Comparison of ENCODE assay signal across 8 mouse cellular contexts in the genomic region with DNA sequence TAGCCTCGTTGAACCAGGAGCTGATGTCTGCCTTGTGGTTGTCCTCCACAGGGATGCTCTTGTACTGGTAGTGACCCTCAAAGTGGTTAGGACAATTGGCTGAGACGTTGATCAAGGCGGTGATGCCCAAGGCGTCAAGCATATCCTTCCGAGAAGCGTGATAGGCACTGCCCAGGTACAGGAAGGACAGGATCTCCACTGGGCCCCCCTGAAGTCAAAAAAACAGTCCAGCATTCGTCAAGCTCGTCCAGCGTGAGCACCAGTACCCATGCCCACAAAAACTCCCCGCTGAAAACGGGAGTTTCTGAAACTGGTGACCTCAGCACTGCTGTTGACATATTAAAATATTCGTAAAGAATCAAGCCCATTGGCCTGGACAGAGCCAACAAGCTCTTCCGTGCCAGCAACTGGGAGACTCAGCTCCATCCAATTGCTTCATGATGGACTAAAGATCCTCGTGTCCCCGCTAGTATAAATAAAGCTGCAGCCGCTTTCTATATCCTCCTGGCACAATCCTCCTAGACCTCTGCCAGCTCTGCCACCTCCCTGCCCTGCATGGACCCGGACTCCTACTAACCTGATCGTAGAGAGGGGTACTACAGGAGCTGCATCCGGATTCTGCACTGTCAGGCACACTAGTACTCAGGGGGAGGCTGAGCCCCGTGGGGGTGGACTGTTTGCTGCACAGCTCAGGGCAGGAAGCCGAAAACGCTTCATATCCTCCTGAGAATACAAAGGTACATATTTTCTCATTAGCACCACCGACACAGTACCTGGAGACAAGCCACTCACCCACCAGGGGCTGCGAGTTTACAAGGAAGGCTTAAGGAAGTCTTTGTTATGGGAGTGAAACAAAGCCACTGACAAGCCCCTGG. TPM values are rescaled to one million over a fixed set of nuclear protein-coding genes. Genes with fewer than 3 reads are reported as not detected.
A peak's percentile ranks its signal among the peaks of the same experiment; 100 is the strongest.
DNase-seq lines count a peak whose midpoint lies in the region; ATAC-seq and TF ChIP-seq lines count a peak whose summit lies in the region.

No protein-coding gene starts in this region.

- ATAC-seq in activated CD4-positive, CD25-positive, alpha-beta regulatory T cell, adult 4 months: peak; percentile 26
- no peak; the same call in 1 of the 2 replicates for ATAC-seq in embryonic facial prominence, embryonic 12.5 days (ENCODE audit: insufficient number of reproducible peaks, insufficient read depth, low FRiP score, low TSS enrichment)
- ATAC-seq in heart, embryonic 13.5 days (ENCODE audit: extremely low read depth, insufficient number of reproducible peaks, low FRiP score, low TSS enrichment): 0 out of 2 replicates have a peak, but pooled peaks have one; percentile 10
- ATAC-seq in kidney, postnatal 0 days (replicated peaks; ENCODE audit: low FRiP score, low read depth): no peak
- no peak for ATAC-seq in lung, embryonic 16.5 days (ENCODE audit: low read depth)

- no peaks in the 10 kb centered on the region for H3K27me3 ChIP-seq in embryonic facial prominence, embryonic 12.5 days
- H3K27me3 ChIP-seq in heart, embryonic 13.5 days (replicated peaks): no peaks in the 10 kb centered on the region
- no peaks in the 10 kb centered on the region for H3K27me3 ChIP-seq in kidney, postnatal 0 days (ENCODE audit: insufficient read depth, low read length)
- H3K27me3 ChIP-seq in lung, embryonic 16.5 days (ENCODE audit: control insufficient read depth, insufficient read depth, low read depth, low read length): no peaks in the 10 kb centered on the region

- H3K9me3 ChIP-seq in embryonic facial prominence, embryonic 12.5 days: no peaks in the 10 kb centered on the region
- H3K9me3 ChIP-seq in heart, embryonic 13.5 days: no peaks in the 10 kb centered on the region
- no peaks in the 10 kb centered on the region for H3K9me3 ChIP-seq in kidney, postnatal 0 days (replicated peaks; ENCODE audit: low read length)
- no peaks in the 10 kb centered on the region for H3K9me3 ChIP-seq in lung, embryonic 16.5 days (ENCODE audit: control insufficient read depth, low read length)

- no peak for TF ChIP-seq CTCF in kidney, postnatal 0 days (IDR thresholded peaks at IDR 0.05; ENCODE audit: low read depth)

- WGBS in embryonic facial prominence, embryonic 12.5 days: 21% methylated on average over 24 of the region's 24 CpGs
- WGBS in heart, embryonic 13.5 days: 14% methylated on average over 24 of the region's 24 CpGs
- 14% methylated on average over 24 of the region's 24 CpGs for WGBS in kidney, postnatal 0 days
- WGBS in lung, embryonic 16.5 days: 12% methylated on average over 24 of the region's 24 CpGs

- H3K4me2 ChIP-seq in embryonic facial prominence, embryonic 12.5 days (replicated peaks): peak overlapping the region; percentile 81
- peak overlapping the region; percentile 96 for H3K4me2 ChIP-seq in heart, embryonic 13.5 days
- peak overlapping the region; percentile 69 for H3K4me2 ChIP-seq in kidney, postnatal 0 days (ENCODE audit: low read length)
- peak overlapping the region; percentile 90 for H3K4me2 ChIP-seq in lung, embryonic 16.5 days (ENCODE audit: low read depth, low read length)

- H3K9ac ChIP-seq in embryonic facial prominence, embryonic 12.5 days: peak overlapping the region; percentile 81
- peak overlapping the region; percentile 97 for H3K9ac ChIP-seq in heart, embryonic 13.5 days
- H3K9ac ChIP-seq in kidney, postnatal 0 days (ENCODE audit: low read depth, low read length): peak overlapping the region; percentile 90
- peak overlapping the region; percentile 95 for H3K9ac ChIP-seq in lung, embryonic 16.5 days (ENCODE audit: low read length)

- H3K4me3 ChIP-seq in embryonic facial prominence, embryonic 12.5 days: peak overlapping the region; percentile 80
- H3K4me3 ChIP-seq in heart, embryonic 13.5 days: peak overlapping the region; percentile 88
- H3K4me3 ChIP-seq in kidney, postnatal 0 days (replicated peaks; ENCODE audit: low read depth, low read length): peak overlapping the region; percentile 75
- peak overlapping the region; percentile 80 for H3K4me3 ChIP-seq in lung, embryonic 16.5 days (ENCODE audit: low read length)

- peaks cover 5% of the 10 kb centered on the region; the same call in 1 of the 2 replicates for H3K36me3 ChIP-seq in embryonic facial prominence, embryonic 12.5 days
- peaks cover 22% of the 10 kb centered on the region for H3K36me3 ChIP-seq in heart, embryonic 13.5 days
- peaks cover 11% of the 10 kb centered on the region for H3K36me3 ChIP-seq in kidney, postnatal 0 days (ENCODE audit: insufficient read depth, low read length)
- H3K36me3 ChIP-seq in lung, embryonic 16.5 days (ENCODE audit: control insufficient read depth, insufficient read depth, low read length): peaks cover 5% of the 10 kb centered on the region

- H3K27ac ChIP-seq in embryonic facial prominence, embryonic 12.5 days: peak overlapping the region; percentile 96
- peak overlapping the region; percentile 100 for H3K27ac ChIP-seq in heart, embryonic 13.5 days (replicated peaks)
- H3K27ac ChIP-seq in kidney, postnatal 0 days: peak overlapping the region; percentile 96
- peak overlapping the region; percentile 100 for H3K27ac ChIP-seq in lung, embryonic 16.5 days (ENCODE audit: low read length)

- peaks cover 46% of the 10 kb centered on the region for H3K4me1 ChIP-seq in embryonic facial prominence, embryonic 12.5 days
- H3K4me1 ChIP-seq in heart, embryonic 13.5 days: peaks cover 79% of the 10 kb centered on the region
- peaks cover 30% of the 10 kb centered on the region for H3K4me1 ChIP-seq in kidney, postnatal 0 days (replicated peaks; ENCODE audit: insufficient read depth, low read length)
- H3K4me1 ChIP-seq in lung, embryonic 16.5 days (replicated peaks; ENCODE audit: control insufficient read depth, insufficient read depth, low read length): peaks cover 72% of the 10 kb centered on the region

- DNase-seq in CD4-positive, CD25-positive, alpha-beta regulatory T cell, adult 2 months (ENCODE audit: low read depth, low spot score): peak; percentile 77
- peak; percentile 57 for DNase-seq in kidney, postnatal 0 days (ENCODE audit: low spot score)
- peak; percentile 53 to 62 for DNase-seq in right cerebral cortex, postnatal 10 days (ENCODE audit: low spot score in 2 of 2)
- DNase-seq in ovary, adult 18-20 months (ENCODE audit: low spot score): no peak

RNA-seq across cellular contexts. Expression of a gene that starts 54.1 kb away (rescaled TPM):
- polyA plus RNA-seq in activated CD4-positive, CD25-positive, alpha-beta regulatory T cell, adult 4 months (2017; shearing (Covaris generic)): 10 to 100 TPM; 39.5 to 45.7 TPM
- polyA plus RNA-seq in embryonic facial prominence, embryonic 12.5 days (2016; fragmentation: Nextera tagmentation; extraction: Ambion mirVana): 102 and 103 TPM in 2 replicates
- 103 and 121 TPM in 2 replicates for polyA plus RNA-seq in heart, embryonic 13.5 days (2015; fragmentation: Nextera tagmentation; extraction: Ambion mirVana)
- 103 and 107 TPM in 2 replicates for polyA plus RNA-seq in kidney, postnatal 0 days (2015; fragmentation: Nextera tagmentation; extraction: Ambion mirVana)
- polyA plus RNA-seq in lung, embryonic 16.5 days (2015; fragmentation: Nextera tagmentation; extraction: Ambion mirVana): 84.3 and 94.6 TPM in 2 replicates

RNA-seq across cellular contexts. Expression of a gene that starts 54.7 kb away (rescaled TPM):
- polyA plus RNA-seq in activated CD4-positive, CD25-positive, alpha-beta regulatory T cell, adult 4 months (2017; shearing (Covaris generic)): 10 to 100 TPM; 25.1 to 28.8 TPM
- 19.4 and 20.6 TPM in 2 replicates for polyA plus RNA-seq in embryonic facial prominence, embryonic 12.5 days (2016; fragmentation: Nextera tagmentation; extraction: Ambion mirVana)
- polyA plus RNA-seq in heart, embryonic 13.5 days (2015; fragmentation: Nextera tagmentation; extraction: Ambion mirVana): 32.8 and 33.1 TPM in 2 replicates
- polyA plus RNA-seq in kidney, postnatal 0 days (2015; fragmentation: Nextera tagmentation; extraction: Ambion mirVana): 28.3 and 31.5 TPM in 2 replicates
- 25.2 and 28.4 TPM in 2 replicates for polyA plus RNA-seq in lung, embryonic 16.5 days (2015; fragmentation: Nextera tagmentation; extraction: Ambion mirVana)

Comparison
In these comparisons a context has a peak if more than half of its experiments do, and no peak if none do; other contexts are left out.
1. ATAC-seq: peak in activated CD4-positive, CD25-positive, alpha-beta regulatory T cell, adult 4 months (single experiment) and heart, embryonic 13.5 days (single experiment); none in embryonic facial prominence, embryonic 12.5 days (single experiment), kidney, postnatal 0 days (single experiment) and lung, embryonic 16.5 days (single experiment).
2. Peak in every context shown above with its lines, with median percentiles within 50 percentile points of each other: H3K27ac ChIP-seq, H3K4me2 ChIP-seq, H3K4me3 ChIP-seq and H3K9ac ChIP-seq.